ENCODE assay signal across 8 mouse cellular contexts in genomic region chr4:140358103-140358502, GRCm38 (mm10).
DNase-seq lines count a peak whose midpoint lies in the region; ATAC-seq and TF ChIP-seq lines count a peak whose summit lies in the region.
"Had no signal": no experiment of that assay in that cellular context is flagged by ENCODE, and none has a peak within 500 bp of the region (broad histone marks: within the 10 kb centered on the region; RNA-seq: fewer than 3 reads in every experiment).

No protein-coding gene starts in this region.

- no peak overlapping the region for H3K9ac ChIP-seq in liver, embryonic 12.5 days
- H3K9ac ChIP-seq: limb, embryonic 15.5 days had no signal

- peak; percentile 79 for DNase-seq in liver
- DNase-seq in adrenal gland, adult 2 months: peak; percentile 80
- peak; percentile 92 for DNase-seq in forelimb bud, embryonic 11.5 days (ENCODE audit: low read depth, low spot score)
- DNase-seq in limb, embryonic 10.5 days (ENCODE audit: low spot score): peak; percentile 96
- DNase-seq in ovary, postnatal 36 days (ENCODE audit: low spot score): peak; percentile 79
- no peak for DNase-seq in left cerebral cortex, adult 2 months (ENCODE audit: extremely low spot score in 1 of 2, low spot score in 2 of 2)

- H3K27me3 ChIP-seq in liver, embryonic 12.5 days (replicated peaks): no peaks in the 10 kb centered on the region
- no peaks in the 10 kb centered on the region for H3K27me3 ChIP-seq in limb, embryonic 10.5 days (ENCODE audit: low read depth, poor library complexity, severe bottlenecking)

- no peak for TF ChIP-seq CTCF in left cerebral cortex, adult 2 months (IDR thresholded peaks at IDR 0.05)

- H3K4me1 ChIP-seq in liver, embryonic 12.5 days: no peaks in the 10 kb centered on the region
- H3K4me1 ChIP-seq in limb, embryonic 10.5 days: peaks cover 2% of the 10 kb centered on the region
- H3K4me1 ChIP-seq: limb, embryonic 15.5 days had no signal

- WGBS in liver, embryonic 12.5 days (ENCODE audit: insufficient replicate concordance): 11% methylated on average over 5 of the region's 5 CpGs
- WGBS in limb, embryonic 10.5 days: 12% methylated on average over 5 of the region's 5 CpGs

- intact Hi-C loops in left cerebral cortex, adult 2 months (cut with DNase I): loop anchor here (5.0 to 10.0 kb wide), 2 partner anchors 106 to 323 kb away; no protein-coding TSS in a partner anchor

- no peak for ATAC-seq in liver, embryonic 12.5 days

- H3K9me3 ChIP-seq in liver, embryonic 12.5 days (replicated peaks): no peaks in the 10 kb centered on the region
- H3K9me3 ChIP-seq in limb, embryonic 10.5 days (replicated peaks): no peaks in the 10 kb centered on the region
- H3K9me3 ChIP-seq: limb, embryonic 15.5 days had no signal

- H3K27ac ChIP-seq in liver, embryonic 12.5 days: no peak overlapping the region
- H3K27ac ChIP-seq in limb, embryonic 10.5 days: no peak overlapping the region
- H3K27ac ChIP-seq in left cerebral cortex, adult 2 months: no peak overlapping the region
- H3K27ac ChIP-seq: limb, embryonic 15.5 days had no signal

- no peak overlapping the region for H3K4me2 ChIP-seq in liver, embryonic 12.5 days
- H3K4me2 ChIP-seq: limb, embryonic 15.5 days had no signal

- H3K4me3 ChIP-seq in liver, embryonic 12.5 days: no peak overlapping the region
- no peak overlapping the region for H3K4me3 ChIP-seq in limb, embryonic 10.5 days
- H3K4me3 ChIP-seq in left cerebral cortex, adult 2 months: no peak overlapping the region
- H3K4me3 ChIP-seq: limb, embryonic 15.5 days had no signal

- H3K36me3 ChIP-seq in liver, embryonic 12.5 days: no peaks in the 10 kb centered on the region
- H3K36me3 ChIP-seq in limb, embryonic 10.5 days: no peaks in the 10 kb centered on the region
- H3K36me3 ChIP-seq: limb, embryonic 15.5 days had no signal

Comparison
In these comparisons a context has a peak if more than half of its experiments do, and no peak if none do; other contexts are left out.
1. DNase-seq: peak in liver (single experiment), adrenal gland, adult 2 months (single experiment), forelimb bud, embryonic 11.5 days (single experiment), limb, embryonic 10.5 days (single experiment) and ovary, postnatal 36 days (single experiment); none in left cerebral cortex, adult 2 months (0 of 2).